Mouse (Mus musculus) G1E (cell line): Measurements from ENCODE around the gene Tfeb.

ENCODE experiments used
- CTCF ChIP-seq: IDR thresholded peaks from 2 replicates; pipeline ENCODE4 v1.5.1; 2012; ENCODE audit warnings: low read depth, low read length, inconsistent platforms, mixed read lengths
- GATA1 ChIP-seq: IDR thresholded peaks from 2 replicates; pipeline ENCODE4 v1.6.1; 2012; ENCODE audit warnings: borderline replicate concordance, low read length, inconsistent platforms, mixed read lengths

DNA sequence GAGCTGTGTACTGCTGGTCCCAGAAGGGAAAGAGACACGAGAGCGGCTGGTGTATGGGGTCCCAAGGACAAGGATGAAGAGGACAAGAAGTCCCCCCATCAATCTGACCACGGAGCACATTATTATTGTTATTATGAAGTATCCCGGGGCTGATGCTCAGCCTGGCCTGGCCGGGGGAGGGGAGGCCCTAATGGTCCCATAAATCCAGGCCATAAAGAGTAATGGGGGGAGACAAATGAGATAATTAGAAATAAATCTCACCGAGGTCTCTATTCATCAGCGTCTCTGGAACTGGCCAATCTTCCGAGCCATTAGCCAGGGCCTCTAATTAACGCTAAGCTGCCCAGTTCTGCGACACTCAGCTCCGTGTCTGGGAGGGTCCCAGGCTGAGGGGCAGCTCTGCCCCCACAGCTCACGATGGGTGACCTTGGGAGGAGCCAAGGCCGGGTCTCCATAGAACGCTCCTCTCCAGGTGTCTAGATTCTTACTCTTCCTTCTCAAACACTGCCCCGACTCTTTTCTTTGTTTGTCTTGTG, 74.5 kb downstream of the Tfeb start:
- TF ChIP-seq GATA1, result no peak
- TF ChIP-seq CTCF, result no peak
